Mouse (Mus musculus) ES-Bruce4 (cell line): ENCODE data around the gene Pilra. TPM values are rescaled to one million over a fixed set of nuclear protein-coding genes. Genes with fewer than 3 reads are reported as not detected.

ENCODE experiments used
- H3K27ac ChIP-seq: 2 replicates; pipeline ENCODE4 v1.5.1; 2012; ENCODE audit warnings: low read length, inconsistent platforms; ENCODE audit not compliant: insufficient read depth
- H3K27me3 ChIP-seq: 2 replicates; pipeline ENCODE4 v1.6.1; 2012; ENCODE audit warnings: mild to moderate bottlenecking, low read length, inconsistent platforms; ENCODE audit not compliant: control insufficient read depth, poor library complexity, insufficient read depth, severe bottlenecking
- H3K36me3 ChIP-seq: 2 replicates; pipeline ENCODE4 v1.6.1; 2012; ENCODE audit warnings: inconsistent platforms, mild to moderate bottlenecking, low read length, moderate library complexity; ENCODE audit not compliant: control insufficient read depth, poor library complexity, insufficient read depth, severe bottlenecking
- H3K4me1 ChIP-seq: one replicate; pipeline ENCODE4 v1.8.1; 2011; ENCODE audit warnings: low read length; ENCODE audit not compliant: control insufficient read depth, insufficient read depth
- H3K4me3 ChIP-seq: 2 replicates; pipeline ENCODE4 v1.5.1; 2011; ENCODE audit warnings: low read depth, mild to moderate bottlenecking, low read length
- H3K9ac ChIP-seq: 2 replicates; pipeline ENCODE4 v1.6.1; 2012; ENCODE audit warnings: low read depth, mild to moderate bottlenecking, inconsistent platforms; ENCODE audit not compliant: poor library complexity, severe bottlenecking
- H3K9me3 ChIP-seq: replicated peaks from 2 replicates; pipeline ENCODE4 v1.6.1; 2012; ENCODE audit warnings: mild to moderate bottlenecking, low read length, inconsistent platforms; ENCODE audit not compliant: control insufficient read depth, poor library complexity, insufficient read depth, severe bottlenecking
- CTCF ChIP-seq: IDR thresholded peaks from one replicate; pipeline ENCODE4 v1.8.1; 2011; ENCODE audit warnings: low read depth, low read length
- EP300 ChIP-seq: IDR thresholded peaks from 2 replicates; pipeline ENCODE4 v1.6.1; 2011; ENCODE audit warnings: low read depth, low read length; ENCODE audit not compliant: insufficient read depth
- POLR2A ChIP-seq: IDR thresholded peaks from one replicate; pipeline ENCODE4 v1.8.1; 2011; ENCODE audit warnings: low read length; ENCODE audit not compliant: insufficient read depth
- polyA plus RNA-seq: library from polyadenylated mRNA; stranded (reverse); fragments of >200 nt; gene quantifications from 2 replicates; pipeline ENCODE4 v1.2.4, GENCODE M21; 2011; ENCODE audit warnings: low read depth; ENCODE audit not compliant: missing spikeins, insufficient read depth, insufficient read length

Gene Pilra
- polyA plus RNA-seq, 1 experiment = not detected

- H3K36me3 ChIP-seq = no peaks in the 10 kb centered on the region
- H3K9ac ChIP-seq = no peak overlapping the region
- no peak overlapping the region for H3K27ac ChIP-seq
- no peak overlapping the region for H3K4me3 ChIP-seq
- no peaks in the 10 kb centered on the region for H3K9me3 ChIP-seq
- peaks cover 3% of the 10 kb centered on the region for H3K4me1 ChIP-seq
- no peaks in the 10 kb centered on the region for H3K27me3 ChIP-seq
- TF ChIP-seq EP300 = no peak
- no peak for TF ChIP-seq CTCF
- TF ChIP-seq POLR2A = no peak
Observed at GRCm38 (mm10) chr5:137825030-137825429, 11.1 kb downstream of the Pilra start.

- Histone ChIP-seq H3K9ac (no peak overlapping the region), H3K4me3 (no peak overlapping the region), H3K9me3 (no peaks in the 10 kb centered on the region), H3K36me3 (no peaks in the 10 kb centered on the region), H3K4me1 (peaks cover 3% of the 10 kb centered on the region), H3K27ac (no peak overlapping the region), H3K27me3 (no peaks in the 10 kb centered on the region)
- no peak for TF ChIP-seq EP300
- TF ChIP-seq POLR2A = no peak
- TF ChIP-seq CTCF = no peak
Observed at GRCm38 (mm10) chr5:137823455-137824045, 12.5 kb downstream of the Pilra start.

- TF ChIP-seq CTCF (no peak), EP300 (no peak), POLR2A (no peak)
- H3K9me3 ChIP-seq = no peaks in the 10 kb centered on the region
Observed at GRCm38 (mm10) chr5:137822602-137823001, 13.5 kb downstream of the Pilra start.

DNA sequence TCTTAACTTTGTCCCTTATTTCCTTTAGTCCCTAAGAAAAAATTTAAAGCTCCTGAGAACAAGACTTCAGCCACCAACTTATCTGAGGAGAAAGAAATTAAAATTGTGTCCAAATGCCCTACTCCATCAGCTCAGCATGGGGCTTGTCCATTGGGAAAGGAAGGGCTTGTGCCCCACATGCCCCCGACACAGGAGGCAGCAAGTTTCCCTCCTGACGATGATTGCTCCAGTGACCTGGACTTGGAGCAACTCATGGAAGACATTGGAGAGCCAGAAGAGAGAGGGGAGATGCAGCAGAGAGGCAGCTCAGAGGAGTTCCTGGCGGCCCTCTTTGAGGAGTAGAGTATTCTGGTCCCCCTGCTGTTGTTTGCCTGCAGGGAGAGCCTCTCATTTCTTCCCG is 14.0 kb downstream of the Pilra start:
- no peaks in the 10 kb centered on the region for H3K36me3 ChIP-seq
- no peak for TF ChIP-seq CTCF
- no peak for TF ChIP-seq EP300
- TF ChIP-seq POLR2A = no peak

More at GRCm38 (mm10) chr5:137822602-137823001, 13.5 kb downstream of the Pilra start:
- no peak overlapping the region for H3K9ac ChIP-seq
- H3K27me3 ChIP-seq = no peaks in the 10 kb centered on the region
- no peak overlapping the region for H3K4me3 ChIP-seq
- peaks cover 3% of the 10 kb centered on the region for H3K4me1 ChIP-seq
- no peaks in the 10 kb centered on the region for H3K36me3 ChIP-seq
- H3K27ac ChIP-seq = no peak overlapping the region

DNA sequence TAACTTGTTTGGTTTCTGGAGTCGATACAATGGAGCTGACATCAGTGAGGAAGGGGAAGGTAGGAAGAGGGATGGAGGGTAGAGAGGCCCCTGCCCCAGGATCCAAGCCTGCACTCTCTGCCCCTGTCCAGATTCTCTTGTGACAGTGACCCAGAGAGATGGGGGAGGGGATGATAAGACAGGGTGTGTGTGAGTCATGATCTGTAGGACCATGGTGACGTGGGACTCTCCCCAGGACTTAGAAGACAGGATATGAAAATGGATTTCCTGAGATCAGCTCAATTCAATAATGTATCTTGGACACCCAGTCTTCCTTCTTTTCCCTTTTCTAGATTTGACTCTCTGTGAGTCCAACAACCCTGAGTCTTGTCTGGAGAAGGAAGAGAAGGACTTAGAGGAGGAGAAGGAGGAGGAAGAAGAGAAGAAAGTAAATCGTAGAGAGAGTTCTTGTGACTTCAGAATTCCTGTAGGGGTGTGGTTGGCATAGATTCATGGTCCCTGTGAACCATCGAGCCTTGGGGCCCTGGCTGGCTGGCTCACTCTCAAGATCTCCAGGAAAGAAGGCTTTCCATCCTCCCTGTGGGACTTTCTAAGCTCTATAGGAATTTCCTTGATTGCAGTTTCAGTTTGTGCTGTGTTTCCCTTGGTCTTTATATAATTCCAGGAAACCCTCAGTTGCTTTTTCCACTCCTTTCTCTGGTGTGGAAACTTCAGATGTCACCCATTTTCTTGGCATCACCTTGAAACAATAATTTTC is 18.4 kb downstream of the Pilra start:
- H3K36me3 ChIP-seq = no peaks in the 10 kb centered on the region
- TF ChIP-seq EP300 (no peak), CTCF (no peak), POLR2A (no peak)
- no peaks in the 10 kb centered on the region for H3K4me1 ChIP-seq
- H3K4me3 ChIP-seq = no peak overlapping the region
- no peak overlapping the region for H3K27ac ChIP-seq
- H3K27me3 ChIP-seq = no peaks in the 10 kb centered on the region
- H3K9me3 ChIP-seq = peaks cover 8% of the 10 kb centered on the region
- H3K9ac ChIP-seq = no peak overlapping the region

More for the DNA sequence above, 14.0 kb downstream of the Pilra start:
- peaks cover 3% of the 10 kb centered on the region for H3K4me1 ChIP-seq
- no peaks in the 10 kb centered on the region for H3K27me3 ChIP-seq
- no peak overlapping the region for H3K9ac ChIP-seq
- H3K4me3 ChIP-seq = no peak overlapping the region
- H3K9me3 ChIP-seq = no peaks in the 10 kb centered on the region; the same call in 1 of the 2 replicates
- H3K27ac ChIP-seq = no peak overlapping the region

DNA sequence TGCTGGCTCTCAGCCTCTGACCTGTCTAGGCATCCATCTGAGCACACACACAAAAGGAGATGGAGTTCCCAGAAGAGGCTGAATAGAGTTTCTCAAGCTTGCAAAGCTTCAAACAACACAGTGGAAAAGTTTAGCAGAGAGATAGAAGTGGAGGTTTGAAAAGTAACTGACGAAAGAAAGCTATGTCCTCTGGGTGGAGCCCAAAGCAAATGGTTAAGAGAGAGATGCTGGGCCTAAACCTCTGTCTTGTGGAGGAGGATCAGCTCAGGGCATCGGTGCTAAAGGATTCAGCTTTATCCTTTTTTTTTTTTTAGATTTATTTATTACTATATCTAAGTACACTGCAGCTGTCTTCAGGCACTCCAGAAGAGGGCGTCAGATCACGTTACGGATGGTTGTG is 27.8 kb downstream of the Pilra start:
- TF ChIP-seq EP300 (no peak), POLR2A (no peak), CTCF (no peak)
- H3K27me3 ChIP-seq = no peaks in the 10 kb centered on the region
- no peaks in the 10 kb centered on the region for H3K4me1 ChIP-seq
- H3K9ac ChIP-seq = no peak overlapping the region
- H3K4me3 ChIP-seq = no peak overlapping the region
- no peaks in the 10 kb centered on the region for H3K36me3 ChIP-seq
- no peak overlapping the region for H3K27ac ChIP-seq
- H3K9me3 ChIP-seq = peaks cover 10% of the 10 kb centered on the region
